Mouse (Mus musculus): ENCODE data around the gene Dnajc6. TPM values are rescaled to one million over a fixed set of nuclear protein-coding genes. Genes with fewer than 3 reads are reported as not detected.

Dnajc6 gene
- total RNA-seq, 4 experiments from 2014 or later: 0.07 to 0.29 (median 0.18) TPM

DNA sequence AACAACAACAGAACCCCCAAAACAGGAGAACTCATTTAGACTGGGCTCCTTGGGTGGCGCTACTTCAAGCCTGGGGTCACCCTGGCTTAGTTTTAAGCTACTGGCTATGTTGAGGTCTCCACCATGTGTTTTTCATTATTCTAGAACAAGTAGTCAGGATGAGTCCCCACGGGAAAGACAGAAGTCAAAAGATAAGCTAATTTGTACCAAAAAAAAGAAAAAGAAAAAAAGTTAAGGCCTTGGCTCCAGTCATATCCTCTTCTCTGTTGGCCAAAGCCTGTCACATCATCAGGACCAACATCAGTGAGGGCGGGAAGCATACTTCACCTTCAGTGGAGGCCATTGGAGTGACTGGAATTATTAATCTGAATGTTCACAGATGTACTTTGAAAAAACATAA is 188.4 kb downstream of the Dnajc6 start:
- DNase-seq (ENCODE audit: low spot score in 2 of 2): no peak

DNA sequence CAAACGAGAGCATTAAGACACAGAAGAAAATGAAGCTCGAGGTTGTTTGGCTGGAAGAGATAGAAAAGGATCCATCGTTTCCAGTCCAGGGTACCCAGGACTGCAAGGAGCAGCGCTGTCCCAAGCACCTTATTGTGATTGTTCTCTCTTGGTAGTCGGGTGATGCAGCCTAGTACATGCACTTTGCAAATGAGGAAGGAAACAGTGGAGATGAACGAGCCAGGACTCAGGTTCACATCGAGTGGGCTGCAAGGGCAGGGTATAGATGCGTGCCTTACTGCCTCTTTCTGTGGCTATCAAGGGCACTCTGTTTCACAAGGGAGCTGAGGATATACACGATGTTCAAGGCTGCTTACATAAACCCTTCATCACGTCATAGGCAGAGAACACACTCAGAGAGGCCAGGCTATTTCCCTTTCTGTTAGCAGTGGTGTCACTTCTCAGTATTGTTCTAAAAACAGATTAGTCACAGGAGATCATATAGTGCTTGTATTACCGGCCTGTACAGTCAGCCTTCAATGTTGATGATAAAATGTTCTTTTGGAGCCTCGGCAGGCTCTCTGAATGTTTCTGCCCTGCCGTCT is 189.9 kb downstream of the Dnajc6 start:
- DNase-seq (ENCODE audit: low spot score in 2 of 2): no peak

- no peak for DNase-seq (ENCODE audit: low spot score in 2 of 2)
These were observed 192.8 kb downstream of the Dnajc6 start for GRCm38 (mm10) chr4:101689241-101689640.

GRCm38 (mm10) chr4:101689645-101690044 is 193.2 kb downstream of the Dnajc6 start:
- DNase-seq (ENCODE audit: low spot score in 2 of 2): no peak

Other genes with a start within 250 kb of the Dnajc6 start
- gene Jak1, start 231.4 kb upstream of the Dnajc6 start, total RNA-seq (2022): 100 to 1,000 TPM in 3 of 4 experiments, 10 to 100 TPM in 1; 92.6 to 112 (median 104) TPM
- gene Ak4, start 77.4 kb upstream of the Dnajc6 start, total RNA-seq (2022): 10 to 100 TPM in 1 of 4 experiments, 1 to 10 TPM in 3; 2.4 to 10.6 (median 4.7) TPM
- gene Leprot, start 151.1 kb downstream of the Dnajc6 start, total RNA-seq (2022): 10 to 100 TPM in 1 of 4 experiments, 1 to 10 TPM in 3; 6.4 to 10.2 (median 8.4) TPM
- 1 to 10 TPM in 3 of 4 experiments, under 1 TPM in 1; 0.85 to 4.2 (median 1.8) TPM for gene Lepr, start 220.8 kb downstream of the Dnajc6 start, total RNA-seq (2022)

Measured in gastrocnemius, adult 8-10 months (tissue).